Mouse (Mus musculus): Measurements from ENCODE around the gene Pycr2.
"Not testable (repeated sequence)": the region's sequence is repeated elsewhere in the genome, so short reads cannot be mapped to it uniquely, and the experiment has no call there.

Pycr2 gene

GRCm38 (mm10) chr1:180905307-180905706, 1.2 kb downstream of the Pycr2 start:
- no peak for DNase-seq (ENCODE audit: low spot score in 2 of 2)

DNA sequence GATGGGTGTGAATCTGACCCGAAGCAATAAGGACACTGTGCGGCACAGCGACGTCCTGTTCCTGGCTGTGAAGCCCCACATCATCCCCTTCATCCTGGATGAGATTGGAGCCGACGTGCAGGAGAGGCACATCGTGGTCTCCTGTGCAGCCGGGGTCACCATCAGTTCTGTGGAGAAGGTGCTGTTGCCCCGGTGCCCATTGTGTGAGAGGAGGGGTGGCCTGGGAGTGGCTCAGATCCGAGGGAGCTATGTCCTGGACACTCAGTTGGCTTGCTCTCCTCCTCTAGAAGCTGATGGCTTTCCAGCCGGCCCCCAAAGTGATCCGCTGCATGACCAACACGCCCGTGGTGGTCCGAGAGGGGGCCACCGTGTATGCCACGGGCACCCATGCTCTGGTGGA, 1.8 kb downstream of the Pycr2 start:
- no peak for DNase-seq (ENCODE audit: low spot score in 2 of 2)

GRCm38 (mm10) chr1:180906461-180907147, 2.5 kb downstream of the Pycr2 start:
- DNase-seq (ENCODE audit: low spot score in 2 of 2) = no peak

- DNase-seq (ENCODE audit: low spot score in 2 of 2) = no peak
Measured at GRCm38 (mm10) chr1:180911138-180911537, 7.0 kb downstream of the Pycr2 start.

DNA sequence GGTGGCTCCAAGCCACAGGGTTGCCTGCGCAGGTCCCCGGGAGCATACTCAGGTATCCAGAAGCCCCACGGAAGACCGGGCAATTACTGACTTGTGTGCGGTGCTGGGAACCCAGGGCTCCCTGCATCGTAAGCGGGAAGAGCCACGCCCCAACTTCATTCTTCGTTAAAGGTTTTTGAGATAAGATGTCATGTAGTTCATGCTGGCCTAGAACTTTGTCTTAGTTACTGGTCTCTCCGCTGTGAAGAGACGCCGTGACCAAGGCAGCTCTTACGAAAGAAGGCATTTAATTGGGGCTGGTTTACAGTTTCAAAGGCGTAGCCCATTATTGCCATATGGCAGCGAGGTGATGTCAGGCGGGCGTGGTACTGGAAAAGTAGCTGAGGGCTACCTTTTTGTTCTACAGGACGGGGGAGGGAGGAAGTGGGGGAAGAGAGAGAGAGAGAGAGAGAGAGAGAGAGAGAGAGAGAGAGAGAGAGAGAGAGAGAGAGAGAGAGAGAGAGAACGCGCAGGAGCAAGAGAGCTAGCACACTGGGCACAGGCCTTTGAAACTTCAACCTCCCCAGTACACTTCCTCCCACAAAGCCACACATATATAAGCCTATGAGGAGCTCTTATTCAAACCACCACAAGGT, 7.7 kb downstream of the Pycr2 start:
- no peak for DNase-seq (ENCODE audit: low spot score in 2 of 2)

DNA sequence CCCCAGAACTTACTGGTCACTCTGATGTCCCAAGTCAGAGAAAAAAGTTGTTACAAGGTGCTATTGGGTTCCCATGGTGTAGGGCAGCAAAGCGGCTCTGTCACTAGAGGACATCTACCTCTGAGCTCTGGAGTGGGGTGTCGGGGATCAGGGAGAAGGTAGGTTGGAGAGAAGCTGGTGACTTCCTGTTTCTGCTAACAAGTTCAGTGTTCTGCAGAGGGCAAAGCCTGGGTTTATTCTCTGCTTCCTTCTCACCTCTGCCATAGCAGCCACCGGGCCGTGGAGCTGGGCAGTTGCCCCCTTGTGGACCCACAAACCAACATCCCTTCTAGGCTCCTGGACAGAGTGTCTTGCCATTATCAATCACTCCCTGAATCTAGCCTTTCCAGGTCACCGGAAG, 8.7 kb downstream of the Pycr2 start:
- no peak for DNase-seq (ENCODE audit: low spot score in 2 of 2)

DNA sequence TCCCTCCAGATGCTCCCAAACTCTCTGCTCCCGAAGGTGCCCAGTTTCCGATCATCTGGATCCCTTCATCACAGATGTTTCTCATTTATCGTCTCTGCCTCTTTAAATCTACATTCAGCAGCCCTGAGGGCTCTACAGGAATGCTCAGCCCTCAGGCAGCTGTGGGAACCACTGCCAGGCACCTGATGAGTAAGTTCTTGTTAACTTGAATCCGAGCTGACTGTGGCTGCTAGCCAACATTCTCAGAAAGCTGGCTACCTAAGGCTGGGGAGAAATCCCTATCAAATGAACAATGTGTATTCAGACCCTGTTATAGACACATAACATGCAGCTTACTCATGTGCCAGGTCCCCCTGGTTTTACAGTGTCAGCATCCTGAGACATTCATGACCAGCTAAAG, 9.7 kb downstream of the Pycr2 start:
- DNase-seq (ENCODE audit: low spot score in 2 of 2) = no peak

DNA sequence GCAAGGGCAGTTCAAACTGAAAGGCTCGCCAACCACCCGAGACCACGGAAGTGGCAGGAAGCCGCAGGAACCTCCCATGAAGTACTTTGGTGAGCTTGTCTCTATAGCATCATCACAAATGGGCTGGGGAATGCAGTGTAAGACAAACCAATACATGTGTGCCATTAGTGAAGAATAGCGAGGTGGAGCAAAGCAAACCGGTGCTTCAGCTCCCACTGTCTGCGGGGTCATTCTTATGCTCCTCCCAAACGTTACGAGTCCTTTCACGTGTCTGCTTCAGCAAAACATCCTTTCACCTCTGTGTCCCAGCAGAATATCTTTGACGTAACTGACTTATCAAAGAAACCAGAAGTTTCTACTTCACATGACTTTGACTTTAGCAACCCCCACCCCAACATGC, 12.3 kb downstream of the Pycr2 start:
- DNase-seq (ENCODE audit: low spot score in 2 of 2) = no peak

DNA sequence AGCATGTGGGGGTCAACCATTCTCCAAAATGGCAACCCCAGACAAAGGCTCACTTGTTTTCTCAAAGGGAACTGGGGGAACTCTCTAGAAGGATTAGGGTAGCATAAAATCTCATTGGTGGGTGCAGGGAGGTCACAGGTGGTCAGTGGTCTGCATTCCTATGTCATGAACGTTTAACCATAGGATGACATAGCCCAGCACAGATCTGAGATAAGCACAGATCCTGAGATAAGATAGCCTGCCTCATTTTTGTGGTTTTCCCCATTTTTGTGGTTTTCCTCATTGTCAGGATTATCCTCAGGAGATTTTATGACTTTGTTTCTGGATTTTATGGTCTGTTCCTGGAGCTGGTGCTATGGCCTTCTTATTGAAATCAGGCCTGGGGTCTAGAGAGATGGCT, 13.0 kb downstream of the Pycr2 start:
- DNase-seq (ENCODE audit: low spot score in 2 of 2) = no peak

DNA sequence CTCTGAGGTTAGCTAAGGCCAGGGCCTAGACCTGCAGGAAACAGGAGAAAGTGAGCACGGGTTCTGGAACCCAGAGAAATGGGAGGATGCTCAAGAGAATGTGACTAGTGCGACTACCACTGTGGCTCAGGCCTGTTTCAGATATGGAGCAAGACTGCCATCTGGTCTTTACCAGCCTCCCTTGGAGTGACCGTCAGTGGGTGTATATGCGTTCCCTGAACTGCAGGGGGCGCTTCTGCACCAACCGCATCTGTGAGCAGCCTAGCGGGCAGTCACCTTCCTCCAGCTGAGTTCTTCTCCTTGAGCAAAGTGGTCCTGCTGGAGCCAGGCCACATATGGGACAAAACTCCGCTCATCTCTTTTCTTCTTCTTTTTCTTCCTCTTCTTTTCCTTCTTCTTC, 15.6 kb downstream of the Pycr2 start:
- DNase-seq (ENCODE audit: low spot score in 2 of 2) = no peak

DNA sequence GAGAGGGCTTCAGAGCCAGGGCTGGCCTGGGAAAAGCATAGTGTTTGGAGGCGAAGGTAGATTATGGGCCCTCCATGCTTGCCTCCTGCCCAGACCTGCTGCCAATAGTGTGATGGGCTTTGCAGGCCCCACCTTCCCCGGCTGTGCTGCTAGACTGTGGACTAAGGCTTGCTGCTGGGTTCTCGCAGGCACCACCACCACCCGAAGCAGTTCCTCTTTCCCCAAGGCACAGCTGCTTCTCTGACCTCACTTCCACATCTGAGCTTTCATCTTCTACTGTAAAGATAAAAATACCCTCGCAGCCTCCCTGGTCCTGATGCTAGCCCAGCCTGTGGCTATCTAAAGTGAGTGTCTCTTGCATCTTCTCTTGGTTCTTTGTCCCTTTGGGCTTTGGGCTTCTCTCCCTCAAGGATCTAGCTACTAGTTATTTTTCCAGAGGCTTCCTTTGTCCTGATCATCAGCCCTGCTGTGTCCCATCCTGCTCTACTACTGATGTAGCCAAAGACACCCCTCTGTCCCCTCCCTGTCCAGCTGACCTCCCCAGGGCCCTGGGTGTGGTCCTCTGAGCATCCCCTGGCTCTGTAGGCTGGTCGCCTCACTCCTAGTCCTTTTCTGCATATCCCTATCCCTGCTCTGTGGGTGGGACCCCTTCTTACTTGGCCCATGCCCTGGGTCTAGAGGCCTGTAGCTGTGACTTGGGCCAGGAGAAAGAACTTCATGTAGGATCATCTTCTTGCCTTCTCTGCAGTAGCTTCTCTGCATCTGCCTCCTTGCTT, 18.4 kb downstream of the Pycr2 start:
- DNase-seq (ENCODE audit: low spot score in 2 of 2) = no peak

DNA sequence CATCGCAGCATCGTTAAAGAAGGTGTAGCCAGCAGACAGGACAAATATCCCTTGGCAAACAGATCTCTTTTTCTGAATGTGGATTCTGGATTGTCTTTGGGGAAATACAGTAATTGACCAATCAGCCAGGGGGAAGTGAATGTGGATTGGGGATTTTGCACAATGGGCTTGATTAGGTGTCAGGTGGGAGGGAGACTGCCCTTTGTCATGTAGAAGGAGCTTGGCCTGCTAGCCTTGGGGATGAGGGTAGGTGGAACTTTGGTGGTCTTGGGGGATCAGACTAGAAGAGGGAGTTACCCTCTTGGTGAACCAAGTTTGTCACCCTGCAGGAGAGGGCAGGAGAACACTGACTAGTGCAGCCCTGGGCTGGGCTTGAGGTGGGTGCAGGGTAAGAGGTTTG, 20.6 kb downstream of the Pycr2 start:
- no peak for DNase-seq (ENCODE audit: low spot score in 2 of 2)

DNA sequence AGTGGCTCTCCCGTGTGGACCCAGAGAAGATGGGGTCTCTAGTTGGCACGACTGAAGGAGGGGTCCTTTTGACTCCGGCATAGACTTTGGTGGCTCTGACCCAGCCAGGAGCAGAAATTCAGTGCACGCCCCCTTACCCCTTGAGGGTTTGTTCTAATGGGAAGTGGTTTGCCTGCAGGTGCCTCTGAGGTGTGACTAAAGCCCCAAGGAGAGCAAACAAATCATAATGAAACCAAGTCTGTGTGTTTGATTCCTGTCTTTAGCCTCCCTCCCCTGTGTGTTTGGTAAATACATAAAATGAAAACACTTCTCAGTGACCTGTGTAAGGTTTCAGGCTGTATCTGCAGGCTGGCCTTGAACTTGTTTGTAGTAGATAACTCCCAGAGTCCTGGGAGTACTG, 22.2 kb downstream of the Pycr2 start:
- DNase-seq (ENCODE audit: low spot score in 2 of 2) = no peak

GRCm38 (mm10) chr1:180929599-180929998, 25.5 kb downstream of the Pycr2 start:
- DNase-seq (ENCODE audit: low spot score in 2 of 2) = no peak

GRCm38 (mm10) chr1:180931106-180931505, 27.0 kb downstream of the Pycr2 start:
- no peak for DNase-seq (ENCODE audit: low spot score in 2 of 2)

- DNase-seq (ENCODE audit: low spot score in 2 of 2) = no peak
Measured at GRCm38 (mm10) chr1:180933659-180934058, 29.6 kb downstream of the Pycr2 start.

GRCm38 (mm10) chr1:180934467-180935419, 30.6 kb downstream of the Pycr2 start, which contains the start of gene Lefty1:
Lefty1 (plus strand) TSS chr1:180935022.
- no peak for DNase-seq (ENCODE audit: low spot score in 2 of 2)

- DNase-seq (ENCODE audit: low spot score in 2 of 2) = not testable (repeated sequence)
Measured at GRCm38 (mm10) chr1:180936610-180937398, 32.7 kb downstream of the Pycr2 start.

DNA sequence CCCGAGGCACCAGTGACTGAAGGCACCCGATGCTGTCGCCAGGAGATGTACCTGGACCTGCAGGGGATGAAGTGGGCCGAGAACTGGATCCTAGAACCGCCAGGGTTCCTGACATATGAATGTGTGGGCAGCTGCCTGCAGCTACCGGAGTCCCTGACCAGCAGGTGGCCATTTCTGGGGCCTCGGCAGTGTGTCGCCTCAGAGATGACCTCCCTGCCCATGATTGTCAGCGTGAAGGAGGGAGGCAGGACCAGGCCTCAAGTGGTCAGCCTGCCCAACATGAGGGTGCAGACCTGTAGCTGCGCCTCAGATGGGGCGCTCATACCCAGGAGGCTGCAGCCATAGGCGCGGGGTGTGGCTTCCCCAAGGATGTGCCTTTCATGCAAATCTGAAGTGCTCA, 33.5 kb downstream of the Pycr2 start:
- DNase-seq (ENCODE audit: low spot score in 2 of 2) = not testable (repeated sequence)

GRCm38 (mm10) chr1:180938781-180939180, 34.7 kb downstream of the Pycr2 start:
- DNase-seq (ENCODE audit: low spot score in 2 of 2) = not testable (repeated sequence)

All from right cerebral cortex, adult 2 months (tissue).